Mouse (Mus musculus): ENCODE results near the gene Rapsn.
"Not testable (repeated sequence)": the region's sequence is repeated elsewhere in the genome, so short reads cannot be mapped to it uniquely, and the experiment has no call there.

The Rapsn gene

DNA sequence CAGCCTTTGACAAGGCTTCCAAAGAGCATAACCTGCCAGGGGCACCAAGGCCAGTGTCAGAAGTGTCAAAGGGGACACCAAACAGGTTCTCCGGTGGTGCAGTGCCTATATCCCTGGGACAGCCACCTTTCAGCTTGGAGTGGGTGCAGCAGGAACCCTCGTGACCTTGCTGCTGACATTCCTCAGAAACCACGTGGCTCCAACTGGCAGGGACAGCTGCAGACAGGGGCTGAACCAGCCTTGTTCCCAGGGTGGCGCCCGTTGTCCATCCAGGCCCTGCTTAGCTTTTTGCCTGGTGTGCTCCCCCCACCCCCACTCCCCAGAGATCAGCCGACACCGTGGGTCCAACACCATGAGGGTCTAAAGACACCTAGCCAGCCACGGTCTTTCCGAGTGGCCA, at the start of gene Rapsn:
TSS of gene Rapsn (plus strand) at position 236 of the 400 bp plus-strand sequence.
- no peak for DNase-seq

DNA sequence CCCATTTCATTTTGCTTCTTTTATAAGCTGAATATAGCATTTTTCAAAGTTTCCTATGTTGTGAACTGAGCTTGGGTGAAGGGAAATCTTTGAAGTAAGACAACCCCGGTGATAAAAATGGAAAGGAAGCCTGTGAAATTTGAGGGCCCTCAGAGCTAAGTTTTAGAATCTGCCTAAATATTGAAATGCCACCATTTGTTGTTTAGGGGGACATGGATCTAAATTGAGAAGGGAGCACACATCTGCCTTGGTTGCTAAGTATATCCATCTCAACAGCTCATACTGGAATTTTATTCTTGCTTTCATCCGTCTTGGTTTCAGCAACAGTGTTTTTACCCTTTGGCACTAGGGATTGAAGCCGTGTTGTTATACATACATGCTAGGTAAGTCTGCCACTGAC, 49.4 kb upstream of the Rapsn start:
- DNase-seq: no peak

DNA sequence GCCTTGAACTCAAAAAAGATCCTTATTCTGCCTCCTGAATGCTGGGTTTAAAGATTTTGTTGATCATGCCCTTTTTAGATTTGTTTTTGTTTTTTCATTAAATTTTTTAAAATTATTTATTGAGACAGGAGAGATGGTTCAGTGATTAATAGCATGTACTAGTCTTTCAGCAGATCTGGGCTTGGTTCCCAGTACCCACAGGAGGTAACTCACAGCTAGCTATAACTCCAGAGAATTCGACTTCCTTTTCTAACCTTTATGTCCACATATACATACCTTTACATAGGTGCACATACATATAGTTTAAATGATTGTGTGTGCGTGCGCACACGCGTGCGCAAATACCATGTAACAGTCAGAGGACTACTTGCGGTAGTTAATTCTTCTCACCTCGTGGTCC, 26.9 kb upstream of the Rapsn start:
- DNase-seq: no peak

DNA sequence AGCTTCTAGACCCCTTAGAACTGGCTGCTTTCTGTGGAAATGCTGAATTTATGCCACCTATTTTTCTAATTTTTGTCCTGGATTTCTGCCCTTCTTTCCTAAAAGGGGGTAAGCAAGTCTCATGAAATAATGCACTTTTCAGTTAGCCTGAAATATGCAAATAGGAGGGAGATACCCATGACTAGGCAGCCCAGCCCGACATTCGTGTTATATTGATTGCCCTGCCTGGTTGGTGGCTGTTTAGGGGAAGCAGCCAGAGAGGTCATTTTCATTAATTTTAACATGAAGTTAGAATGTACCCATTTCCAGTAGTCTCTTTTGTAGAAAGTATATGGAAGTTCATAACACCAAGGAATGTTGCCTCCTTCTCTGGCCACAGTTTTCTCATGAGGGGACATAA, 21.5 kb upstream of the Rapsn start:
- DNase-seq: no peak

DNA sequence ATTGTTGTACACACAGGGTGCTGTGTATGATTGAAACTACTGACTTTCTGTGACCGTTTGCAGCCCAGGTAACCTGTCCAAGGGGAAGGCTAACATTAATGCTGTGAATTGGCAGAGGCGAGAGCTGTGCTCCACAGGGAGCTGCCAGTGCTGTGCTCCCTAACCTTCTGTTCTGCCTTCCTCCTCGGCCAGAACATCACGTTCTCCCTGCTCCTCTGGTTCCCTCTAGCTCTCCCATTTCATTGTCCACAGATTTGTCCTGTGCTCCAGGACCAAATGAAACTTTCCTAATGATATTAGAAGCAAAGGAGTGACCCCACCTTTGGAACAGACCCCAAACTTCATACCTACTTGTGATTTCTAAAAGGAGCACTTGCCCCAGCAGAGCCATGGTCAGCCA, 20.0 kb upstream of the Rapsn start:
- DNase-seq: no peak

DNA sequence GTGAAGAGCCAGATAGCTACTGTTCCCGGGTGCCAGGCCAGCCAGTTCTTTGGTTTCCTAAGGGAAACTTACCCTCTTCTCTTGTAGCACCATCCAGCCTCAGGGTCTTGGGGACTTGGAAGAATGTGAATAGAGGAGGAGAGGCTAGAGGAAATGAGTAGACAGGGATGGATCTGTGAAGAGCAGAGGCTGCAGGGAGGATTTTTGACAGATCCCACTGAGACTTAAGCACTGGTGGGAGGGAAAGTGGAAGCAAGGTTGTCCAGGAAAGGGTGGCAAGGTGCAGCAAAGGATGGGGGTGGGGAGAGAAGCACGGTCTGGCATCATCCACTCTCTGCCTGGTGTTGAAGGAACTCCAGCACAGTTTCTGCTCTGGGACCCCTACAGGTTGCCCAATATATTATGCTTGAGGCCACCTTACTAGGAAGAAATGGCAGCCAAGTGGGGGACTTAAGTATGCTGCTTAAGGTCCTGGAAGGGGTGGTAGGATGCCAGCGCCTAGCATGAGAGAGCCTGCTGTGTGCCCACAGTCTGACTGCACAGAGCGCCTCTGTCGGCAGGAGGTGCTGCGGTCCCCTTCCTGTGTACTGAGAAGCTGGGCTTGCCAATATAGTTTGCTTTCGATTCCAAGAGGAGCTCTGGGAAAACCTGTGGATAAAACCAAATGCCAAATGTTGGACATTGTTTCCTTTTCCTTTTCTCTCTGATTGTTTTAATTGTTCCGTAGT, 17.2 kb upstream of the Rapsn start:
- DNase-seq: peak; percentile 34

DNA sequence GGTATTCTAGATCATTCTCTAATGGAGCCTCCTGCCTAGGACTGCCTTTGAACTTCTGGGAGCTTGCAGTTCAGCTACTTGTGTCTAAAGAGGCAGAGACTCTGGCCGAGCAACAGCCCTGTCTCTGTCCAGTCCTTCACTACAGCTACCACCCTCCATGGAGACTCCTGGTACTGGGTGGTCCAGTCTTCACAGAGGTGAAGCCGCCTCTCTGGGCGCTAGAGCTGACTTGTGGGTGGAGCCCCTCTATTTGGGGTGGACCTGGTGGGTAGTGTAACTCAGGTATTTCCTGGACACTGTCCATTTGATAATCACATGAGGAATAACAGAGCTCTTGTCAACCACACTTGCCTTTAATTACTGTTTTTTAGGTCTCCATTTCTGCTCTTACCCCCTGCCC, 15.5 kb upstream of the Rapsn start:
- no peak for DNase-seq

DNA sequence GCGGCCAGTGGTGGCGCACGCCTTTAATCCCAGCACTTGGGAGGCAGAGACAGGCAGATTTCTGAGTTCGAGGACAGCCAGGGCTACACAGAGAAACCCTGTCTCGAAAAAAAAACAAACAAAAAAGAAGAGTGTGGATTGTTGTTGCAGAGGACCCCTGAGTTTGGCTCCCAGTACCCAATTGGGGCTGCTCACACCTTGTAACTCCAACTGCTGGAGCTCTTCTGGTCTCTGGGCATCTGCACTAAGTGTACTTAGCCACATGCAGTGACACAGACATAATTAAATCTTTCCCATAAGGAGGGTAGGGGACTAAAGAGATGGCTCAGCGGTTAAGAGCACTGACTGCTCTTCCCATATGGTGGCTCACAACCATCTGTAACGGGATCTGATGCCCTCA, 13.2 kb upstream of the Rapsn start:
- DNase-seq: not testable (repeated sequence)

DNA sequence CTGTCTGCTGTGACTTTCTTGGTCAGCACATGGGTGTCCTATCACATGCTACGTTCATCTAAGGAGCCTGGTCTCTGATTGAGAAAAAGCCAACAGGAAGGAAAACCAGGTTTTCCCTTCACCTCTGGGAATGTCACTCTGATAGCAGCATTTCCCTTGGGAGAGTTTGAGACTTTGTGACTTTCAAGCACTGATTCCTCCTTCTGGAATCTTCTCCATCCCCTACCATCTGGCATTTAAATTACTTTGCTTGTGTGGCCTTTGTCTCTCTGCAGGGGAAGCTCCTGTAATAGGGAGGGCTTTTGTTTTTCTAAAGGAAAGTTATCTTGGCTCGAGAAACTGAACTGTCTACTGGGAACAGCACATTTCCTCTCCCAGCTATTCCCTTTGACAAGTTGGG, 12.3 kb upstream of the Rapsn start:
- DNase-seq: no peak

DNA sequence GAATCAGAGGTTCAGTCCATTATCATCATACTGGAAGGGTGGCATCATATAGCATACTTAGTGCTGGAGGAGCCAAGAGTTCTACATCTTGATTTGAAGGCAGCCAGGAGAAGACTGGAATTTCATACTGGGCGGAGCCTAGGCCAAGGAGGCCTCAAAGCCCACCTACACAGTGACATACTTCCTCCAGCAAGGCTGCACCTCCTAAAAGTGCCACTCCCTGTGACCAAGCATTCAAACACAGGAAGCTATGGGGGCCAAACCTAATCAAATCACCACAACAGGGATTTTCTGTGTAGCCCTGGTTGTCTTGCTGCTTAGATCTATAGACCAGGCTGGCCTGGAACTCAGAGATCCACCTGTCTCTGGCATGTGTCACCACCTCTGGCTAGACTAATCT, 11.5 kb upstream of the Rapsn start:
- no peak for DNase-seq

DNA sequence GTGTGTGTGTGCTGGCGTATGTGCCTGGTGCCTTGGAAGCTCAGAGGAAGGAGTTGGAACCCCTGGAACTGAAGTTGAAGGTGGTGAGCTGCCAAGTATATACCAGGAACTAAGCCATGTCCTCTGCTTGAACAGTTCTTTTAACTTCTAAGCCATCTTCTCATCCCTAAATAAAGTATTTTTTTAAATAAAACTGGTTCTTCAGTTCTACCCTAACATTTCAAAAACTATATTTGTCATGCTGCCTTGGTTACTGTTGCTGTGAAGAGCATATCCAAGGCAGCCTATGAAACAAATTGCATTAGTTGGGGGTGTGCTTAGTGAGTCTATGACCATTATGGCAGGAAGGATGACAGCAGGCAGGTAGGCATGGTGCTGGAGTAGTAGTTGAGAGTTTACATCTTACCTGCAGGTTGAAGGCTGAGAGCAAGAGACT, 10.3 kb upstream of the Rapsn start:
- peak; percentile 27 for DNase-seq

DNA sequence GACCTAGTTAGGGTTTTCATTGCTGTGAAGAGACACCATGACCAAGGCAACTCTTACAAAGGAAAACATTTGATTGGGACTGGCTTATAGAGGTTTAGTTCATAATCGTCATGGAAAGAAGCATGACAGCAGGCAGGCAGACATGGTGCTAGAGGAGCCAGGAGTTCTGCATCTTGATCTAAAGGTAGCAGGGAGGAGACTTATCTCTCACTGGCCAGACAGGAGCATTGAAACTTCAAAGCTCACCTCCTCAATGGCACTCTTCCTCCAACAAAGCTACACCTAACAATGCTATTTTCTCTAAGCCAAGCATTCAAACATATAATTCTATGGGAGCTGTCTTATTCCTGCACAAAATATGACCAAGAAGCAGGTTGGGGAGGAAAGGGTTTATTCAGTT, 8.9 kb upstream of the Rapsn start:
- no peak for DNase-seq

DNA sequence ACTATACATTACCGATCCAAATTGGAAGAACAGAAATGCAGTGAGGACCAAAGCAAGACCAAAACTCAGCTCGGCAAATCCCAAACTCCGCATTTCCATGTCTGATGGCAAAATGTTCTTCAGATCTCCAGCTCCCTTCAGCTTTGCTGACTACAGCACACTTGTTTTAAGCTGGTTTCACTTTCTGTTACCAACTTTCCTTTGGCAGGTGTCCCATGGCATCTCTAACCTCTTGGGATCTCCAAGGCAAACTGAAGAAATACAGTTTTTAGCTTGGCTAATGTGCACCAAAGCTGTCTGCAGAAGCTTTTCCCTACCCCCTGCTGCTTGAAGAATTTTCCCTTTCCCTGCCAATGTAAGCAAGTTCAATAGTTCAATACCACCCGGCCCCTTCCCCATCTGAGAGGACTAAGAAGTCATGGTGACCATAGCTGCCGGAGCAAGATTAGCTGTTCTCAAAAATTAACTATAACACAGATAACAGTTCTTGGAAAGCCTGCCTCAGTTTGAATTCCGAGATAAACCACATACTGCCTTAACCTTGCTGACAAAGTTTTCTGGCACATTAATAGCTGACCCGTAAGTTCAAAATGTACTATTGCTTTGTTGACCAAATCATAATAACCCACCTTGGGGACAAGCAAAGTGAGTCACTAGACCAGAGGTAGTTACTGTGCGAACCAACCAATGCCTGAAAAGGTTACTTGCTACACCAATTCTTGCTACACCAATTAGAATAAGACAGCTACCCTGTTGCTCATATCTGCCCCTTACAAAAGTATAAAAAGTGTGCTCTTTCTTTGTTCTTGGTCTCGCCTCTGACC, 7.8 kb upstream of the Rapsn start:
- no peak for DNase-seq

DNA sequence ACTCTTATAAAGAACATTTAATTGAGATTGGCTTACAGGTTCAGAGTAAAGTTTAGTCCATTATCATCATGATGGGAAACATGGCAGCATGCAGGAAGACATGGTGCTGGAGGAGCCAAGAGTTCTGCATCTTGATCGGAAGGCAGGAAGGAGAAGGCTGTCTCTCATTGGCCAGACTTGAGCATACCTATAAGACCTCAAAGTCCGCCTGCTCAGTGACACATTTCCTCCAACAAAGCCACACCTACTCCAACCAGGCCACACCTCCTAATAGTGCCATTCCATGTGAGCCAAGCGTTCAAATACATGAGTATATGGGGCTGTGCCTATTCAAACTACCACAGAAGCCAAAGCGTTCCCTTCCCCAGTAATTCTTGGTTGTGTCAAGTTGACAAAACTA, 4.2 kb upstream of the Rapsn start:
- DNase-seq: no peak

DNA sequence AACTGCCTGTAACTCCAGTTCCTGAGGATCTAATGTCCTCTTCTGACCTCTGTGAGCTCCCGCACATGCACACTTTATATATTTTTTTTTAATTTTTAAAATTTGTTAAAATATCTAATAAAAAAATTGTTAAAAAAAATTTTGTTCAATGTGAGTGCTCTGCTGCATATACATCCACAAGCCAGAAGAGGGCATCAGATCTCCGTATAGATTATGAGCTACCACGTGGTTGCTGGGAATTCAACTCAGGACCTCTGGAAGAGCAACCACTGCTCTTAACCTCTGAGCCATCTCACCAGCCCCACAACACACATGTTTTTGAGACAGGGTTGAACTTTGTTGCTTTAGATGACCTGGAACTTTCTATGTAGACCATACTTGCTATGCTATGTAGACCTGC, 2.4 kb upstream of the Rapsn start:
- no peak for DNase-seq

DNA sequence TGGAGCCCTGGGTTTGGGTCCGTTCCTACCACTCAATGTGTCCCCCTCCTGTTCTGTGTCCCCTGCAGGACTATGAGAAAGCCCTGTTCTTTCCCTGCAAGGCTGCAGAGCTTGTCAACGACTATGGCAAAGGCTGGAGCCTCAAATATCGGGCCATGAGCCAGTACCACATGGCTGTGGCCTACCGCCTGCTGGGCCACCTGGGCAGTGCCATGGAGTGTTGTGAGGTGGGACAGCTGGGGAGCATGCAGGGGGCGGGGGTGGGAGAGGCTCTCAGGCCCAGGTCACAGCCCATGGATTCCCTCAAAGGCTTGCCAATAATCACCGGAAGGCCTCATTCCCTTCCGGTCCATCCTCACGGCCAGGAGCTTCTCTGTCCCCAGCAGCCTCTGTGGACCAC, 6.4 kb downstream of the Rapsn start:
- no peak for DNase-seq

DNA sequence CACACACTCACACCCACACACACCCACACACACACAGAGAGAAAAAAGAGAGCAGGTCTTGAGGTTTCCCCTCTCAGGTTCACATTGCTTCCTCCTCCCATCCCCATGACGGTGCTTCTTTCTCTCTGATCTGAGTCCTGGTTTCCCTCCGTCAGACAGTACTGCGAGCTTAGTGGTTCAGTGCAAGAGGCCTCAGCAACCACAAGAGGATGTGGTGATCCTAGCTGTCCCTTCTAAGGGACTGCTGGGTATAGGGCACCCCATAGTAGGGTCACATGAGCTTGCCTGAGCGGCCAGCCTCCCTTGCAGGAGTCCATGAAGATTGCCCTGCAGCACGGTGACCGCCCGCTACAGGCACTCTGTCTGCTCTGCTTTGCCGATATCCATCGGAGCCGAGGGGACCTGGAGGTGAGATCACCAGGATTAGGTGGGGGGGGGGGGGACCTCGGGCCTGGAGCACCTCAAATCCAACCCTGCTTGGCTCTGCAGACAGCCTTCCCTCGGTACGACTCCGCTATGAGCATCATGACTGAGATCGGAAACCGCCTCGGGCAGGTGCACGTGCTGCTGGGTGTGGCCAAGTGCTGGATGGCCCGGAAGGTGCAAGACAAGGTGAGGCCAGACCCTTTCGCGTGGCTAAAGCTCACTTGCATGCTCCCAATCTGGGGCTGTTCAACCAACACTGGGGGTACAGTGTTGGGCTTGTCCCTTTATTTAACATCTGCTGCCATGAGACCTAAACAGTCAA, 7.4 kb downstream of the Rapsn start:
- DNase-seq: no peak

DNA sequence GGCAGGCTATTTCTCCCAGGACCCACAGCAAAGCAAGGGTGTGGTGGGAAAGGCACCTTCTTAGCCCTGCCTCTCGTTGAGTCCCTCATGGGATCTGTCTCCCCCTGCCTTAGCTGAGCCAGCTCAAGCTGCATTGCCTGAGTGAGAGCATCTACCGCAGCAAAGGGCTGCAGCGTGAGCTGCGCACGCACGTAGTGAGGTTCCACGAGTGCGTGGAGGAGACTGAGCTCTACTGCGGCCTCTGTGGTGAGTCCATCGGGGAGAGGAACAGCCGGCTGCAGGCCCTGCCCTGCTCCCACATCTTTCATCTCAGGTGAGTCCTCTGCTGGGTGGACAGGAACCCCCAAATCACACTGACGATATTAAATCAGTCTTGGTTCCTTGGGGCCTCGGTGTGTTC, 9.3 kb downstream of the Rapsn start:
- no peak for DNase-seq

DNA sequence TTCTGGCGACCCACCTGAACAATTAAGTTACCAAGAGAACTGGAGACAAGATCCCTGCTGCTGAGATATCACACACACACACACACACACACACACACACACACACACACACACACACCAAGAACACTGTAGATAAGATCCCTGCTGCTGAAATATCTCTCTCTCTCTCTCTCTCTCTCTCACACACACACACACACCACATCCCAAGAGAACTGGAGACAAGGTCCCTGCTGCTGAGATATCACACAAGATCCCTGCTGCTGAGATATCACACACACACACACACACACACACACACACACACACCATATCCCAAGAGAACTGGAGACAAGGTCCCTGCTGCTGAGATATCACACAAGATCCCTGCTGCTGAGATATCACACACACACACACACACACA, 10.4 kb downstream of the Rapsn start:
- DNase-seq: not testable (repeated sequence)

DNA sequence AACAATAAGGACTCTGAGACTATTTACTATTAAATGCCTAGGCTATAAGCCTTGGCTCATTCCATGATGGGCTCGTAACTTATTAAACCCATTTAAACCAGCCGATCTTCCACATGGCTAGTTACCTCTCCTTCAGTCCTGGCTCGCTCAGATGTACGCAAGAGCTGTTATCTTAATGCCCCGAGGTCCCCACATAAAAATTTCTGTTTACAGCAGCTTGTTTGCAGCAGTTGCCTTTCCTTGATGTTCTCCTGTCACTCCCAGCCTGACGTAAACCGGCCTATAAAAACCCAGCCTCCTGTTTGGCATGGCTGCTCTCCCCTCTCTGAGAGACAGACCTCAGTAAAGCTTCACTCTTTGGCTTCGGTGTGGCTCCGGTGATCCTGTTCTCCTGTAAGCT, 11.9 kb downstream of the Rapsn start:
- DNase-seq: no peak

DNA sequence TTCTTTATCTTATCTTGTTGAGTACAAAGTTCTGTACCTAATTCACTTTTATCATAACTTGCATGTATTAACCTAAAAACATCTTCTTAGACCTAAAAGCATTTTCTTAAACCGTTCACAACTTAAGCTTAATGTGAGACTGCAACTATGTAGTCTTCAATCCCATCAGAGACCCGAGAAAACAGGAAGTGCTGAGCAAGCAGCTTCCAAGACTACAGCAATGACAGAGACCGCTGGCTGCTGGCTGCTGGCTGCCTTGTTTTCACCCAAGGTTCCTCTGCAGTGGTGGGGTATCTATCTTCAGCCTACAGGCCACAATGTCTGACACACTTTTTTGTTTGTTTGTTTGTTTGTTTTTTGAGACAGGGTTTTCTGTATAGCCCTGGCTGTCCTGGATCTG, 16.5 kb downstream of the Rapsn start:
- no peak for DNase-seq

DNA sequence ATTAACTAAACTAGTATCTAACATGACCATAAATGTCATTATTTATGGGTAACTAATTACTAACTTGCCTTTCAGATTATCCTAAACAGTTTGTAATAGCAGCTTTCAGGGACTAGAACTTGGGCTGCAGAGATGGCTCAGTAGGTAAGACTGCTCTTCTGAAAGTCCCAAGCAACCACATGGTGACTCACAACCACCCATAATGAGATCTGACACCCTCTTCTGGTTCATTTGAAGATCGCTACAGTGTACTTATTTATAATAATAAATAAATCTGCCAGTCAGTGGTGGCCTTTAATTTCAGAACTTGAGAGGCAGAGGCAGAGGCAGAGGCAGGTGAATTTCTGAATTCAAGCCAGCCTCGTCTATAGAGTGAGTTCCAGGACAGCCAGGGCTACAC, 17.3 kb downstream of the Rapsn start:
- DNase-seq: no peak

DNA sequence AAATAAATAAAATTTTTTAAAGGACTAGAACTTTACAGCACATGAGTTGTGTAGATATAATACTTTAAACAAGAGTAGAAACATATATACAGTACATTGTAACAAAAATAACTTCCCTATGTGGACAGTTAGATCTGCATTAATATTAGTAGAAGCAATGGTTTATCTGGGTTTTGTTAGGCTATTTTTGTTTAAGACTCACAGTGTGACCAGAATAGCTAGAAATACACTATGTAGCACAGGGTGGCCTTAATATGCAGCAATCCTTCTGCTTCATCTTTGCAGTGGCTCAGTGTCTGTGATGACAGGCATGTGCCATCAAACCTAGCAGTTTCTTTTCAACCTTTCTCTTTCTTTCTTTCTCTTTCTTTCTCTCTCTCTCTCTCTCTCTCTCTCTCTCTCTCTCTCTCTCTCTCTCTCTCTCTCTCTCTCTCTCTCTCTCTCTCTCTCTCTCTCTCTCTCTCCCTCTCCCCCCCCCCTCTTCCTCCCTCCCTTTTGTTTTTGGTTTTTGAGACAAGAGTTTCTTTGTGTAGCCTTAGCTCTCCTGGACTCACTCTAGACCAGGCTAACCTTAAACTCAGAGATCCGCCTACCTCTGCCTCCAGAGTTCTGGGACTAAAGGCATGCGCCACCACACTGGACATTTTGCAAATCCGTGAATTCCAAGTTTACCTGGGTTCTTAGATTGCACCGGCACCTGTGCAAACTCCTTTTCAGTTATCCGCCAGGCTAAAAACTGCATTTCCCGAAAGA, 17.9 kb downstream of the Rapsn start:
- DNase-seq: no peak

Measured in right cerebral cortex, adult 18-20 months (tissue).